Mouse (Mus musculus) activated CD4-positive, CD25-positive, alpha-beta regulatory T cell (primary cell): ENCODE measurements around the gene Asb11. TPM values are rescaled to one million over a fixed set of nuclear protein-coding genes. Genes with fewer than 3 reads are reported as not detected.

Experiments used
- polyA plus RNA-seq, 2 experiments: library from polyadenylated mRNA; unstranded; fragments of 100-300 nt; shearing (Covaris generic); gene quantifications; one replicate each; pipeline ENCODE4 v1.2.1; 2017

The Asb11 gene
- polyA plus RNA-seq: not detected

GRCm38 (mm10) chrX:164436709-164437108, at the start of gene Asb11:
TSS of gene Asb11 (plus strand) at chrX:164436994.

DNA sequence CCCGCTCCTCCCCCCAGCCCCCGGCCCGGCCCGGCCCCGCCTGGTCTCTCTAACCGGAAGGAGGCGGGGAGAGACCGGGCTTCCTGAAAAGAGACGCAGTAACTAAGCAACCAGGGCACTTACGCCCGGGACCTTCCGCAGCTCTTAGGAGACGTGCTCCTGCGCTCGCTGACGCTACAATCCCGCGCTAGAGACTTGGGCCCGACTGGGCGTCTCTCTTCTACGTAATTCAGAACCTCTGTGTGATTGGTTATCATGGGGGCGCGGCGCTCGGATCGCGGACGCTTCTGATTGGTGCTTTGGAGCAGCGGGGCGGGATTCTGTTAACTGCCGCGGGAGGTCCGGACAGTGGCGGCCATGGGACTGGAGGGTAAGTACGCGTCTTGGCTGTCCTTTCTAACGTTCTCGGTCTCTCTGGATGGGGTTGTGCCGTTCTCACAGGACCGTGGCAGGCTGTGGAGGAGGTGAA, 17.3 kb upstream of the Asb11 start, which contains the start of gene Piga:
Gene Piga (plus strand): TSS at position 317 of the 469 bp plus-strand sequence.

DNA sequence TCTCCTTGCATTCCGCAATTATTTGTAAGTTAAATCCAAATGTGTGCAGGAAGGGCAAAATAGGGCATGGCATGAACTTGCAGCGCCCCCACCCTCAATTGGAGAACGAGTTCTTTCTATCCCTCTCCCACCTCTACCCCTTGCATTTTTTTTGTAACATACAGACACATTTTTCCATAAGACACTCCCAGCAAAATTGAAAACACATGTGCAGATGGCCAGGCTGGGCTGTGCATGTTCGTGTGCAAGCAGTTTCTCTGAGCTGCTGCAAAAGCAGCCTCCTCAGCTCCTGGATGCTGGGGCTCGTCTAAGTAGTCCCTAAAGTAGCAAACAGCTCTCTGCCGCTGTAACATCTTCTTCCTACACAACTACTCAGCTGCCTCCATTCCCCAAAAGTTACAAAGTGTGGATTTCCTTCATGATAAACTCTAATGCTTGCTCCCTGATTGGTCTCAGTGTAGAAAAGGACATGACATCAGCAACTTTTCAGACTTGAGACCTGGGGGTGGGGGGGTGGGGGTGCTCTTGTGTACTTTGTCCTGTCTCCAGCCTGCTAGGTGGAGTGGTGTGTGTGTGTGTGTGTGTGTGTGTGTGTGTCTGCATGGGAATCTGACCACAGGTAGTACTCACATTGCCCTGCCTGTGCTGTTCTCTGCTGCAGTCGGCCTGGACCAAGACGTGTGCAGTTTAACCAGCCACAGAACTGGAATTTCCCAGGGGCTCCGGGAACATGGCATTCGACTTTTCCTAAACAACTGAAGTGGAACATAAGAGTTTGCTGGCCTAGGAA, 69.1 kb downstream of the Asb11 start, which contains the start of gene Asb9:
Gene Asb9 (plus strand): TSS at position 619 of the 790 bp plus-strand sequence.

Other genes starting within 250 kb of the Asb11 start
- gene Bmx, start 178.8 kb upstream of the Asb11 start, polyA plus RNA-seq: under 1 TPM in 1 of 2 experiments, not detected in 1; 0.17 TPM
- gene Pir, start 167.6 kb upstream of the Asb11 start, polyA plus RNA-seq: not detected
- gene Vegfd, start 63.6 kb upstream of the Asb11 start, polyA plus RNA-seq: not detected
- 1 to 10 TPM; 5.9 to 9.7 TPM for gene Piga, start 17.2 kb upstream of the Asb11 start, polyA plus RNA-seq
- not detected for gene Asb9, start 69.3 kb downstream of the Asb11 start, polyA plus RNA-seq